Mouse (Mus musculus) kidney, adult 2 months (tissue): ENCODE results near the gene Clip2.

ENCODE experiments used
- CTCF ChIP-seq: fragments of 200-500 bp; conservative IDR thresholded peaks from 2 replicates; pipeline ENCODE4 v1.5.1; 2011; ENCODE audit warnings: low read depth, mild to moderate bottlenecking, control low read depth, low read length, moderate library complexity, mixed read lengths; ENCODE audit not compliant: insufficient read depth, insufficient read length
- POLR2A ChIP-seq: fragments of 200-500 bp; IDR thresholded peaks from one replicate; pipeline ENCODE4 v1.6.1; 2011; ENCODE audit warnings: low read depth, low read length, control low read depth

GRCm38 (mm10) chr5:134532417-134532816 is 19.8 kb downstream of the Clip2 start:
- TF ChIP-seq POLR2A (no peak), CTCF (no peak)
